Mouse (Mus musculus) heart, postnatal 0 days (tissue): ENCODE measurements around the gene Lck. TPM values are rescaled to one million over a fixed set of nuclear protein-coding genes. Genes with fewer than 3 reads are reported as not detected.

Experiments used
- ATAC-seq: fragments of 200-750 bp; cut with Nextera tagmentation; 2 replicates; pipeline ENCODE4 v1.8.0; 2017; ENCODE audit warnings: low read depth, moderate number of reproducible peaks, moderate library complexity; ENCODE audit not compliant: insufficient read depth
- DNase-seq: peaks from one replicate; pipeline ENCODE4 v3.0.0-alpha.2; 2016; ENCODE audit warnings: low spot score
- H3K27ac ChIP-seq: fragments of 300-500 bp; sonication (generic); 2 replicates; pipeline ENCODE4 v1.5.1; 2014; ENCODE audit warnings: low read depth, mild to moderate bottlenecking
- H3K27me3 ChIP-seq: fragments of 300-500 bp; sonication (generic); 2 replicates; pipeline ENCODE4 v1.6.1; 2014; ENCODE audit warnings: low read length, mixed read lengths; ENCODE audit not compliant: control insufficient read depth, insufficient read depth
- H3K36me3 ChIP-seq: fragments of 300-500 bp; sonication (generic); replicated peaks from 2 replicates; pipeline ENCODE4 v1.6.1; 2014; ENCODE audit warnings: low read length, mixed read lengths; ENCODE audit not compliant: control insufficient read depth, insufficient read depth
- H3K4me1 ChIP-seq: fragments of 300-500 bp; sonication (generic); 2 replicates; pipeline ENCODE4 v1.6.1; 2014; ENCODE audit warnings: antibody characterized with exemption; ENCODE audit not compliant: control insufficient read depth, insufficient read depth
- H3K4me2 ChIP-seq: fragments of 300-500 bp; sonication (generic); 2 replicates; pipeline ENCODE4 v1.6.1; 2014; ENCODE audit warnings: low read depth, mild to moderate bottlenecking, low read length, moderate library complexity
- H3K4me3 ChIP-seq: fragments of 300-500 bp; sonication (generic); 2 replicates; pipeline ENCODE4 v1.5.1; 2014; ENCODE audit warnings: low read depth, low read length
- H3K9ac ChIP-seq: fragments of 300-500 bp; sonication (generic); replicated peaks from 2 replicates; pipeline ENCODE4 v1.6.1; 2014; ENCODE audit warnings: low read depth, low read length, mixed read lengths
- H3K9me3 ChIP-seq: fragments of 300-500 bp; sonication (generic); replicated peaks from 2 replicates; pipeline ENCODE4 v1.6.1; 2016; ENCODE audit warnings: low read length; ENCODE audit not compliant: control insufficient read depth
- CTCF ChIP-seq: IDR thresholded peaks from 2 replicates; pipeline ENCODE4 v1.5.1; 2016; ENCODE audit warnings: antibody characterized with exemption, control low read depth, low read depth
- EP300 ChIP-seq: IDR thresholded peaks from 2 replicates; pipeline ENCODE4 v1.6.1; 2016; ENCODE audit warnings: antibody characterized with exemption, low read depth
- WGBS: fragments of 180-500 bp; shearing (Covaris S2); extraction: QIAGEN DNeasy Blood & Tissue Kit; methylation state at CpG from one replicate; pipeline ENCODE4 v1.1.7; 2014; 5-methylcytosine and 5-hydroxymethylcytosine counted together
- polyA plus RNA-seq: library from polyadenylated mRNA; unstranded; fragments of >200 nt; fragmentation: Nextera tagmentation; extraction: Ambion mirVana; gene quantifications from 2 replicates; pipeline ENCODE4 v1.2.1, GENCODE M21; 2015
- total RNA-seq: library from RNA; depleted of rRNA; stranded (reverse); fragments of >200 nt; gene quantifications from 2 replicates; pipeline ENCODE4 v1.2.3, GENCODE M21; 2014; ENCODE audit warnings: low replicate concordance

Gene Lck
- total and polyA plus RNA-seq, 2 experiments from 2014 or later, result 0.71 to 2.0 TPM

- peak overlapping the region; percentile 61 for H3K27ac ChIP-seq
- DNase-seq, result no peak
- WGBS, result 67% methylated on average over 1 of the region's 1 CpGs
Observed at GRCm38 (mm10) chr4:129584370-129584769, 10.9 kb upstream of the Lck start.

GRCm38 (mm10) chr4:129582251-129582650 lies 8.8 kb upstream of the Lck start:
- DNase-seq, result no peak
- no peak for ATAC-seq
- H3K36me3 ChIP-seq, result no peaks in the 10 kb centered on the region
- H3K4me1 ChIP-seq, result peaks cover 14% of the 10 kb centered on the region
- 85% methylated on average over 1 of the region's 1 CpGs for WGBS
- H3K4me3 ChIP-seq, result no peak overlapping the region
- H3K9ac ChIP-seq, result no peak overlapping the region
- no peak overlapping the region for H3K4me2 ChIP-seq
- H3K27ac ChIP-seq, result no peak overlapping the region
- no peaks in the 10 kb centered on the region for H3K27me3 ChIP-seq
- H3K9me3 ChIP-seq, result no peaks in the 10 kb centered on the region
- TF ChIP-seq EP300, result no peak
- no peak for TF ChIP-seq CTCF

More at GRCm38 (mm10) chr4:129584370-129584769, 10.9 kb upstream of the Lck start:
- Histone ChIP-seq H3K4me1 (peaks cover 6% of the 10 kb centered on the region; the same call in 1 of the 2 replicates), H3K9me3 (no peaks in the 10 kb centered on the region), H3K9ac (peak overlapping the region; percentile 50; the same call in 1 of the 2 replicates), H3K36me3 (no peaks in the 10 kb centered on the region), H3K4me2 (peak overlapping the region; percentile 73), H3K4me3 (peak overlapping the region; percentile 50), H3K27me3 (no peaks in the 10 kb centered on the region)
- no peak for TF ChIP-seq CTCF
- TF ChIP-seq EP300, result no peak
- no peak for ATAC-seq

- TF ChIP-seq CTCF (no peak), EP300 (no peak)
- H3K27ac ChIP-seq, result peak overlapping the region; percentile 52
- H3K9me3 ChIP-seq, result no peaks in the 10 kb centered on the region
- no peak overlapping the region for H3K4me2 ChIP-seq
- peaks cover 14% of the 10 kb centered on the region for H3K4me1 ChIP-seq
- H3K9ac ChIP-seq, result no peak overlapping the region
- ATAC-seq, result no peak
- 56% methylated on average over 7 of the region's 7 CpGs for WGBS
- H3K27me3 ChIP-seq, result no peaks in the 10 kb centered on the region
- peak; percentile 8 for DNase-seq
- no peaks in the 10 kb centered on the region for H3K36me3 ChIP-seq
- H3K4me3 ChIP-seq, result no peak overlapping the region
Observed at GRCm38 (mm10) chr4:129580347-129580746, 6.9 kb upstream of the Lck start.

- H3K9ac ChIP-seq, result no peak within 1 kb of the TSS
- 43% methylated on average over 5 of the region's 5 CpGs for WGBS
- ATAC-seq, result peak; percentile 45; the same call in 1 of the 2 replicates
- peak within 1 kb of the TSS; percentile 51 for H3K4me2 ChIP-seq
- no peaks in the 10 kb centered on the region for H3K36me3 ChIP-seq
- H3K9me3 ChIP-seq, result no peaks in the 10 kb centered on the region
- peak; percentile 54 for DNase-seq
- H3K27ac ChIP-seq, result peak within 1 kb of the TSS; percentile 66
- peak within 1 kb of the TSS; percentile 26; the same call in 1 of the 2 replicates for H3K4me3 ChIP-seq
- H3K4me1 ChIP-seq, result peaks cover 7% of the 10 kb centered on the region; the same call in 1 of the 2 replicates
- no peaks in the 10 kb centered on the region for H3K27me3 ChIP-seq
- TF ChIP-seq EP300, result no peak
Observed at GRCm38 (mm10) chr4:129578466-129578865, 5.0 kb upstream of the Lck start, which contains the start of gene Fam167b. Gene Fam167b (minus strand): TSS chr4:129578549.

- H3K27ac ChIP-seq, result peak overlapping the region; percentile 63
- 69% methylated on average over 7 of the region's 7 CpGs for WGBS
- peak overlapping the region; percentile 51 for H3K4me2 ChIP-seq
- H3K9ac ChIP-seq, result no peak overlapping the region
- ATAC-seq (no peak), DNase-seq (no peak)
- no peaks in the 10 kb centered on the region for H3K36me3 ChIP-seq
- H3K27me3 ChIP-seq, result no peaks in the 10 kb centered on the region
- no peaks in the 10 kb centered on the region for H3K9me3 ChIP-seq
- TF ChIP-seq CTCF, result no peak
- TF ChIP-seq EP300, result no peak
- 0 out of 2 replicates have a peak overlapping the region, but pooled peaks have one; percentile 26 for H3K4me3 ChIP-seq
- peaks cover 11% of the 10 kb centered on the region; the same call in 1 of the 2 replicates for H3K4me1 ChIP-seq
Observed at GRCm38 (mm10) chr4:129577688-129578087, 4.2 kb upstream of the Lck start.
